In the genomic region with DNA sequence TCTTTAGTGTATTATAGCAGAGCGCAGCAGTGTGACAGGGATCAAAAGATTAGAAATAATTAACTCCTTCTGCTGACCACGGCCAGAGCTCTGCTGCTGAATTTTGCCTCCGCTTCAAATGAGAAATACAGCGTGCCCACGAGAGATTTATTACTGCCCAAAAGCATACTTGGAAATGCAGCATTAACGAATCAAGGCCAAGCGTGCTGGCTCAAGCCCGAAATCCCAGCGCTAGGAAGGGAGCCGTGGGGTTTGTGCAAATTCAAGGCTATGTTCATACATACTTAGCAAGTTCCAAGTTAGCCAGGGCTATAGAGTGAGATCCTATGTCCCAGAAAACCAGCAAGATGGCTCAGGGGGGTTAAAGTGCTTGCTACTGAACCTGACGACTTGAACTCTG, we compare ENCODE assay signal across 17 mouse cellular contexts. TPM values are rescaled to one million over a fixed set of nuclear protein-coding genes. Genes with fewer than 3 reads are reported as not detected.
DNase-seq lines count a peak whose midpoint lies in the region; ATAC-seq and TF ChIP-seq lines count a peak whose summit lies in the region.
"Had no signal": no experiment of that assay in that cellular context is flagged by ENCODE, and none has a peak within 500 bp of the region (broad histone marks: within the 10 kb centered on the region; RNA-seq: fewer than 3 reads in every experiment).

No protein-coding gene starts in this region.

- TF ChIP-seq CTCF in testis, adult 2 months (IDR thresholded peaks at IDR 0.05; ENCODE audit: control insufficient read depth, insufficient read depth, insufficient replicate concordance, low read depth, low read length), result no peak
- TF ChIP-seq CTCF in stomach, postnatal 0 days (IDR thresholded peaks at IDR 0.05; ENCODE audit: low read depth), result no peak

- no peaks in the 10 kb centered on the region for H3K9me3 ChIP-seq in hindbrain, embryonic 15.5 days
- no peaks in the 10 kb centered on the region for H3K9me3 ChIP-seq in hindbrain, embryonic 13.5 days
- H3K9me3 ChIP-seq in limb, embryonic 10.5 days (replicated peaks), result no peaks in the 10 kb centered on the region
- no peaks in the 10 kb centered on the region for H3K9me3 ChIP-seq in stomach, postnatal 0 days (ENCODE audit: control insufficient read depth, low read length)
- H3K9me3 ChIP-seq in heart, embryonic 10.5 days, result no peaks in the 10 kb centered on the region
- H3K9me3 ChIP-seq: liver, embryonic 15.5 days; midbrain, embryonic 10.5 days had no signal

- H3K4me3 ChIP-seq in hindbrain, embryonic 15.5 days, result no peak overlapping the region
- H3K4me3 ChIP-seq in hindbrain, embryonic 13.5 days, result no peak overlapping the region
- no peak overlapping the region for H3K4me3 ChIP-seq in testis, adult 2 months (ENCODE audit: control insufficient read depth, low read depth, low read length)
- H3K4me3 ChIP-seq in limb, embryonic 10.5 days, result no peak overlapping the region
- H3K4me3 ChIP-seq in stomach, postnatal 0 days (ENCODE audit: low read depth, low read length), result no peak overlapping the region
- H3K4me3 ChIP-seq in heart, embryonic 10.5 days, result no peak overlapping the region
- H3K4me3 ChIP-seq: liver, embryonic 15.5 days; midbrain, embryonic 10.5 days had no signal

- H3K4me1 ChIP-seq in hindbrain, embryonic 15.5 days (replicated peaks), result no peaks in the 10 kb centered on the region
- no peaks in the 10 kb centered on the region for H3K4me1 ChIP-seq in hindbrain, embryonic 13.5 days (replicated peaks)
- no peaks in the 10 kb centered on the region for H3K4me1 ChIP-seq in testis, adult 2 months (ENCODE audit: control insufficient read depth, insufficient read depth, low read length)
- H3K4me1 ChIP-seq in limb, embryonic 10.5 days, result peaks cover 15% of the 10 kb centered on the region
- no peaks in the 10 kb centered on the region for H3K4me1 ChIP-seq in stomach, postnatal 0 days (replicated peaks; ENCODE audit: control insufficient read depth, insufficient read depth)
- H3K4me1 ChIP-seq in heart, embryonic 10.5 days, result 0 out of 2 replicates have a peak, but pooled peaks cover 5% of the 10 kb centered on the region
- H3K4me1 ChIP-seq: midbrain, embryonic 10.5 days had no signal

- no peaks in the 10 kb centered on the region for H3K27me3 ChIP-seq in hindbrain, embryonic 15.5 days
- no peaks in the 10 kb centered on the region for H3K27me3 ChIP-seq in hindbrain, embryonic 13.5 days
- no peaks in the 10 kb centered on the region for H3K27me3 ChIP-seq in testis, adult 2 months (ENCODE audit: control insufficient read depth, insufficient read depth, low read length)
- H3K27me3 ChIP-seq in limb, embryonic 10.5 days (ENCODE audit: low read depth, poor library complexity, severe bottlenecking), result no peaks in the 10 kb centered on the region
- no peaks in the 10 kb centered on the region for H3K27me3 ChIP-seq in stomach, postnatal 0 days (ENCODE audit: control insufficient read depth, insufficient read depth, low read length)
- no peaks in the 10 kb centered on the region for H3K27me3 ChIP-seq in heart, embryonic 10.5 days (ENCODE audit: insufficient read depth, poor library complexity, severe bottlenecking)
- H3K27me3 ChIP-seq: liver, embryonic 15.5 days had no signal

- no peak for TF ChIP-seq EP300 in stomach, postnatal 0 days (optimal IDR thresholded peaks at IDR 0.05)

- no peak for TF ChIP-seq POLR2A in testis, adult 2 months (IDR thresholded peaks at IDR 0.05; ENCODE audit: control insufficient read depth, low read depth, low read length)

- 77% methylated on average over 11 of the region's 11 CpGs for WGBS in hindbrain, embryonic 15.5 days
- WGBS in hindbrain, embryonic 13.5 days, result 82% methylated on average over 11 of the region's 11 CpGs
- WGBS in limb, embryonic 10.5 days, result 49% methylated on average over 11 of the region's 11 CpGs
- 56% methylated on average over 11 of the region's 11 CpGs for WGBS in stomach, postnatal 0 days
- WGBS in heart, embryonic 10.5 days, result 82% methylated on average over 11 of the region's 11 CpGs

- no peak for ATAC-seq in hindbrain, embryonic 15.5 days (ENCODE audit: low FRiP score, low read depth)
- no peak for ATAC-seq in hindbrain, embryonic 13.5 days (ENCODE audit: low FRiP score)
- ATAC-seq in stomach, postnatal 0 days (ENCODE audit: low FRiP score, low TSS enrichment), result no peak
- ATAC-seq: forebrain, postnatal 0 days had no signal

- DNase-seq in testis, postnatal 10 days (ENCODE audit: low spot score), result no peak
- DNase-seq in limb, embryonic 10.5 days (ENCODE audit: low spot score), result peak; percentile 41
- no peak for DNase-seq in stomach, postnatal 0 days (ENCODE audit: low spot score)
- DNase-seq in heart, embryonic 10.5 days (ENCODE audit: low spot score), result no peak
- no peak for DNase-seq in thymus, adult 18-20 months
- DNase-seq: cerebellum, postnatal 25 days; forebrain, postnatal 0 days; gastrocnemius, postnatal 14 days; heart, postnatal 36 days; lung, postnatal 36 days; retina, postnatal 1 day; spleen, adult 18-20 months had no signal

- H3K4me2 ChIP-seq in hindbrain, embryonic 15.5 days, result no peak overlapping the region
- H3K4me2 ChIP-seq in hindbrain, embryonic 13.5 days, result no peak overlapping the region
- H3K4me2 ChIP-seq in stomach, postnatal 0 days (replicated peaks; ENCODE audit: low read depth), result peak overlapping the region; percentile 20; the same call in 1 of the 2 replicates
- H3K4me2 ChIP-seq: liver, embryonic 15.5 days had no signal

- H3K9ac ChIP-seq in hindbrain, embryonic 15.5 days, result no peak overlapping the region
- no peak overlapping the region for H3K9ac ChIP-seq in hindbrain, embryonic 13.5 days
- 0 out of 2 replicates have a peak overlapping the region, but pooled peaks have one; percentile 13 for H3K9ac ChIP-seq in stomach, postnatal 0 days (ENCODE audit: low read length)
- H3K9ac ChIP-seq: forebrain, postnatal 0 days; liver, embryonic 15.5 days had no signal

- no peaks in the 10 kb centered on the region for H3K36me3 ChIP-seq in hindbrain, embryonic 15.5 days
- no peaks in the 10 kb centered on the region for H3K36me3 ChIP-seq in hindbrain, embryonic 13.5 days
- no peaks in the 10 kb centered on the region for H3K36me3 ChIP-seq in testis, adult 2 months (ENCODE audit: control insufficient read depth, insufficient read depth, low read length)
- H3K36me3 ChIP-seq in limb, embryonic 10.5 days, result no peaks in the 10 kb centered on the region
- H3K36me3 ChIP-seq in stomach, postnatal 0 days (ENCODE audit: control insufficient read depth, insufficient read depth, low read length), result 0 out of 2 replicates have a peak, but pooled peaks cover 1% of the 10 kb centered on the region
- H3K36me3 ChIP-seq in heart, embryonic 10.5 days, result no peaks in the 10 kb centered on the region
- H3K36me3 ChIP-seq: liver, embryonic 15.5 days; midbrain, embryonic 10.5 days had no signal

- H3K27ac ChIP-seq in hindbrain, embryonic 15.5 days (replicated peaks), result 0 out of 2 replicates have a peak overlapping the region, but pooled peaks have one; percentile 51
- H3K27ac ChIP-seq in hindbrain, embryonic 13.5 days, result no peak overlapping the region
- H3K27ac ChIP-seq in testis, adult 2 months (ENCODE audit: control insufficient read depth, insufficient read depth, low read depth, low read length), result 0 out of 2 replicates have a peak overlapping the region, but pooled peaks have one; percentile 16
- H3K27ac ChIP-seq in limb, embryonic 10.5 days, result peak overlapping the region; percentile 38
- no peak overlapping the region for H3K27ac ChIP-seq in stomach, postnatal 0 days (replicated peaks)
- H3K27ac ChIP-seq in heart, embryonic 10.5 days, result no peak overlapping the region
- H3K27ac ChIP-seq: liver, embryonic 15.5 days; midbrain, embryonic 10.5 days had no signal

RNA-seq across cellular contexts. Expression of a gene that starts 47.5 kb away (rescaled TPM):
- polyA plus RNA-seq in hindbrain, embryonic 15.5 days (2015; fragmentation: Nextera tagmentation; extraction: Ambion mirVana), result 5.3 and 5.8 TPM in 2 replicates
- 3.9 and 7.8 TPM in 2 replicates for polyA plus RNA-seq in hindbrain, embryonic 13.5 days (2015; fragmentation: Nextera tagmentation; extraction: Ambion mirVana)
- polyA plus RNA-seq in testis, adult 2 months (2012; rRNA removed), result 24.9 and 31.5 TPM in 2 replicates
- 1.1 TPM in 2 replicates for polyA plus RNA-seq in limb, embryonic 10.5 days (2016; fragmentation: Nextera tagmentation; extraction: Ambion mirVana)
- 70.7 and 73.2 TPM in 2 replicates for polyA plus RNA-seq in stomach, postnatal 0 days (2015; fragmentation: Nextera tagmentation; extraction: Ambion mirVana)
- 1.5 and 3.6 TPM in 2 replicates for polyA plus RNA-seq in heart, embryonic 10.5 days (2016; fragmentation: Nextera tagmentation; extraction: Ambion mirVana)

Comparison
In these comparisons a context has a peak if more than half of its experiments do, and no peak if none do; other contexts are left out.
1. H3K27ac ChIP-seq: peak in hindbrain, embryonic 15.5 days (single experiment), testis, adult 2 months (single experiment) and limb, embryonic 10.5 days (single experiment); none in hindbrain, embryonic 13.5 days (single experiment), stomach, postnatal 0 days (single experiment) and heart, embryonic 10.5 days (single experiment).